Mouse (Mus musculus) cerebellum, adult 2 months (tissue): ENCODE data around the gene Csnka2ip.

Experiments used
- CTCF ChIP-seq: fragments of 200-500 bp; IDR thresholded peaks from 2 replicates; pipeline ENCODE4 v1.5.1; 2011; ENCODE audit warnings: low read depth, mild to moderate bottlenecking, control low read depth, low read length, moderate library complexity, borderline replicate concordance; ENCODE audit not compliant: insufficient read depth
- POLR2A ChIP-seq: fragments of 200-500 bp; IDR thresholded peaks from 2 replicates; pipeline ENCODE4 v1.6.1; 2011; ENCODE audit warnings: low read length, control low read depth, borderline replicate concordance; ENCODE audit not compliant: insufficient read depth

- TF ChIP-seq POLR2A (no peak), CTCF (no peak)
These were observed 88.8 kb downstream of the Csnka2ip start for GRCm38 (mm10) chr16:64513423-64513822.
